Mouse (Mus musculus): ENCODE data around the gene Xpnpep1. TPM values are rescaled to one million over a fixed set of nuclear protein-coding genes. Genes with fewer than 3 reads are reported as not detected.

Gene Xpnpep1
- total and polyA plus RNA-seq, 3 experiments: 47.4 to 82.0 (median 73.7) TPM

GRCm38 (mm10) chr19:53031957-53032371, 8.1 kb downstream of the Xpnpep1 start:
- DNase-seq: peak; percentile 33

GRCm38 (mm10) chr19:53030279-53030678, 9.7 kb downstream of the Xpnpep1 start:
- DNase-seq: no peak

GRCm38 (mm10) chr19:53029686-53030085, 10.3 kb downstream of the Xpnpep1 start:
- DNase-seq: no peak

GRCm38 (mm10) chr19:53029045-53029444, 11.0 kb downstream of the Xpnpep1 start:
- DNase-seq: no peak

GRCm38 (mm10) chr19:53028216-53028615, 11.8 kb downstream of the Xpnpep1 start:
- DNase-seq: no peak

- DNase-seq: no peak
Measured at GRCm38 (mm10) chr19:53023189-53023588, 16.8 kb downstream of the Xpnpep1 start.

- no peak for DNase-seq
Measured at GRCm38 (mm10) chr19:53022037-53022614, 17.9 kb downstream of the Xpnpep1 start.

- no peak for DNase-seq
Measured at GRCm38 (mm10) chr19:53021537-53021936, 18.5 kb downstream of the Xpnpep1 start.

GRCm38 (mm10) chr19:53019716-53020463, 20.1 kb downstream of the Xpnpep1 start:
- DNase-seq: peak; percentile 48

GRCm38 (mm10) chr19:53017954-53018353, 22.1 kb downstream of the Xpnpep1 start:
- DNase-seq: peak; percentile 36

- DNase-seq: no peak
Measured at GRCm38 (mm10) chr19:53017248-53017647, 22.8 kb downstream of the Xpnpep1 start.

- DNase-seq: no peak
Measured at GRCm38 (mm10) chr19:53014910-53015710, 24.9 kb downstream of the Xpnpep1 start.

GRCm38 (mm10) chr19:53013744-53014143, 26.3 kb downstream of the Xpnpep1 start:
- DNase-seq: no peak

- no peak for DNase-seq
Measured at GRCm38 (mm10) chr19:53013341-53013740, 26.7 kb downstream of the Xpnpep1 start.

GRCm38 (mm10) chr19:53010941-53011340, 29.1 kb downstream of the Xpnpep1 start:
- DNase-seq: no peak

GRCm38 (mm10) chr19:53008921-53009320, 31.1 kb downstream of the Xpnpep1 start:
- DNase-seq: no peak

GRCm38 (mm10) chr19:53008020-53008705, 31.9 kb downstream of the Xpnpep1 start:
- DNase-seq: peak; percentile 73

- DNase-seq: no peak
Measured at GRCm38 (mm10) chr19:53005978-53006377, 34.0 kb downstream of the Xpnpep1 start.

- DNase-seq: no peak
Measured at GRCm38 (mm10) chr19:53003554-53004365, 36.3 kb downstream of the Xpnpep1 start.

- DNase-seq: no peak
Measured at GRCm38 (mm10) chr19:53002166-53003095, 37.6 kb downstream of the Xpnpep1 start.
